Mouse (Mus musculus): ENCODE measurements around the gene Bcas3. TPM values are rescaled to one million over a fixed set of nuclear protein-coding genes. Genes with fewer than 3 reads are reported as not detected.
A peak's percentile ranks its signal among the peaks of the same experiment; 100 is the strongest.
"Not testable (repeated sequence)": the region's sequence is repeated elsewhere in the genome, so short reads cannot be mapped to it uniquely, and the experiment has no call there.

The Bcas3 gene
- polyA plus RNA-seq, 1 experiment from 2014 or later = 44.3 TPM

DNA sequence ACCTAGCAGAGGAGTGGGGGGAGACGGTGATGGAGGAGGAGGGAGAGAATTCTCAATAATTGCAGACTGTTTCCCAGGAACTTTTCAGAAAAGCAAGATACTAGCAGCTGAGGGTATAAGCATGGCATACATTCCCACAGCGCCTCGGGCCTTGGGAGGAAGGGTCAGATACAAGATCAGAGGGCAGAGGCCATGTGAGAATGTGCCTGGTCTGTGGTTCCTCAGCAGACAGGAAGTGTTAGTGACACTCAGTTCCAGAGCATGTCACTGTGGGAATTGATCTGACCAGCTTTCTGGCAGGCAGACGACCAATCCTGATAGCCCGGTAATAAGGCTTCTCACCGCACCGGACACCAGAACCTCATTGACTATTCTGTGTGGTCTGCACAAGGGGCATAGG is 357.2 kb downstream of the Bcas3 start:
- peaks cover 19% of the 10 kb centered on the region for H3K4me1 ChIP-seq (ENCODE audit: control insufficient read depth, insufficient read depth, low read length)
- DNase-seq (ENCODE audit: low spot score) (no peak), ATAC-seq (ENCODE audit: insufficient read depth, low FRiP score, low TSS enrichment) (no peak)
- H3K27me3 ChIP-seq (ENCODE audit: control insufficient read depth, insufficient read depth, low read length) = no peaks in the 10 kb centered on the region
- no peaks in the 10 kb centered on the region for H3K9me3 ChIP-seq (ENCODE audit: control insufficient read depth, low read length)
- H3K36me3 ChIP-seq (ENCODE audit: control insufficient read depth, insufficient read depth, low read length) = no peaks in the 10 kb centered on the region
- H3K4me2 ChIP-seq (ENCODE audit: low read depth) = no peak overlapping the region
- no peak overlapping the region for H3K4me3 ChIP-seq (ENCODE audit: low read depth, low read length)
- H3K9ac ChIP-seq (ENCODE audit: low read length) = no peak overlapping the region
- H3K27ac ChIP-seq (ENCODE audit: low read depth, low read length) = no peak overlapping the region
- WGBS = 76% methylated on average over 7 of the region's 7 CpGs

DNA sequence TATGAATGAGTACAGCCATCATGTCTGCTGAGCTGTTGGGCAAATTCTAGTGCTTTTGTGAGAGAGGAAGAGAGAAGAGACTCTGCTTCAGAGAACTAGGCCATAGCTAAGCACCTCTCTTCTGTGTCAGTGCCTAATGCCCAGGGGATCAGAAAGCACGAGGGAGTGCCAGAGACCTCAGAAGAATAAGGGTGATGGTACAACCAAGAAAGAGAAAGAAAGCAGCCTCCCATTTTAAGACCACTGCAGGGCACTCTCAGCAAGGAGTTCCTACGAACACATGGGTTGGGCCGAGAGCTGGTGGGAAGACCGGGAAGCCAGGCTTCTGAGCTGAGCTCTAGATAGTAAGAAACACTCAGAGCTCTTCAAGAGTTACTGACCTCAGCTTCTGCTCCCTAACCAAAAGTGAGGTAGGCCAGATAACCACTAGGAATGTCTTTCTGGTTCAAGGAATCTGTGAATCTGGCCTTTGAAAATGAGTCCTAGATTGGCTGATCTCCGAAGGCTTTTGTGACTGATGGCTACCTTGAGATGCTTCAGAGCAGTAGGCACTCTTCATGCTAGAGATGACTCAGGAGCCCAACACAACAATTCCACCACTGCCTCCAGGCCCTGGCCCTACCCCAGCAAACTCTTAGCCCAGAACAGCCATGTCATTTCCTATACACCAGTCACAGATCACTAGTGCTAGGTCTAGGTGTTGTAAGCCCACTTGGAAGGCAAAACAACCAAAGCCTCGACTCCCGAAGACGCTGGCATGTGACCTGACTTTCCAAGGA is 359.2 kb downstream of the Bcas3 start:
- H3K4me2 ChIP-seq (ENCODE audit: low read depth) = no peak overlapping the region
- no peak overlapping the region for H3K4me3 ChIP-seq (ENCODE audit: low read depth, low read length)
- 88% methylated on average over 8 of the region's 8 CpGs for WGBS
- no peak overlapping the region for H3K27ac ChIP-seq (ENCODE audit: low read depth, low read length)
- no peaks in the 10 kb centered on the region for H3K27me3 ChIP-seq (ENCODE audit: control insufficient read depth, insufficient read depth, low read length)
- H3K4me1 ChIP-seq (ENCODE audit: control insufficient read depth, insufficient read depth, low read length) = peaks cover 19% of the 10 kb centered on the region
- ATAC-seq (ENCODE audit: insufficient read depth, low FRiP score, low TSS enrichment) = no peak
- no peak overlapping the region for H3K9ac ChIP-seq (ENCODE audit: low read length)
- no peak for DNase-seq (ENCODE audit: low spot score)
- H3K36me3 ChIP-seq (ENCODE audit: control insufficient read depth, insufficient read depth, low read length) = no peaks in the 10 kb centered on the region
- no peaks in the 10 kb centered on the region for H3K9me3 ChIP-seq (ENCODE audit: control insufficient read depth, low read length)

DNA sequence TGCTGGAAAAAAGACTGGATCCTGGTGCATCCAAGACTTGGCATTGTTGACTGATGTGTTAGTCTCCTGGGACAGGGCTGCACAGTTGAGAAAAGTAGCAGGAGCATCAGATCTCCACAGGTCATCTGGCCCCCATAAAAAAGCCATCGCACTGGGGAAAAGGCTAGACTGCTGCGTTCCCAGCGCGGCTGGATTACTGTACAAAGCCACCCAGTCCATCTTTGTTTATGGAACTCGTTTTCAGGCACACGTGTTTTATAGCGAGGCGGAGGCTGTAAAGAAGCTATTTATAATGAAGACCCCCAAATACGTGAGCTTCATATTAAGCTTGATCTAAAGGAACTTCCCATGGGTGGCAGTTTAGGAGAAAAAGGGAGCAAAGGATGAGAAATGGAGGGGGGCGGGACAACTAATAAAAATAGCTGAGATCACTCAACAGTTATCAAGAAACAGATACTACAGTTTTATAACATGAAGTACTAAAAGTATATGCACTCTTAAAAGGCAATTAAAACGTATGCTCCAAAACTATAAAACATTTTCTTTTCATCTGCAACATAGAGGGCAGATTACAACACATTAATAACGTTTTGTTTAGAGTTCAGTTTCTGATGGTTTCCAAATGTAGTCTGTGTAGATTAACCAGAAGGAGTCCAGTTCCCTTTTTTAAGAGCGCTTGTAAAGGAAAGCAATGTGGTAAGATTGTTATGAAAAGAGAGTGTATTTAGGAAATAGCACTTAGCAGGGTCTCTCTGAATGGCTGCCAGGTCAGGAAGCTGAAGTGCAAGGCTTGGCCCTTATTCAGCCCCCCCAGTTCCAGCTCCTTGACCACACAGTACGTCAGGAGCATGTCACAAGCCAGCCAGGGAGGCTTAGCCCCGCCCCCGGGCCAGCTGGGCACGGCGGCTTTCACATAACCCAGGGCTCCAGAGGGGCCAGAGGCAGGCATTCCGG is 360.2 kb downstream of the Bcas3 start:
- Histone ChIP-seq H3K4me3 (ENCODE audit: low read depth, low read length) (no peak overlapping the region), H3K27me3 (ENCODE audit: control insufficient read depth, insufficient read depth, low read length) (no peaks in the 10 kb centered on the region), H3K4me2 (ENCODE audit: low read depth) (no peak overlapping the region), H3K4me1 (ENCODE audit: control insufficient read depth, insufficient read depth, low read length) (peaks cover 19% of the 10 kb centered on the region), H3K9ac (ENCODE audit: low read length) (no peak overlapping the region), H3K9me3 (ENCODE audit: control insufficient read depth, low read length) (no peaks in the 10 kb centered on the region), H3K27ac (ENCODE audit: low read depth, low read length) (no peak overlapping the region), H3K36me3 (ENCODE audit: control insufficient read depth, insufficient read depth, low read length) (no peaks in the 10 kb centered on the region)
- WGBS = 45% methylated on average over 19 of the region's 19 CpGs
- peak; percentile 46 for DNase-seq (ENCODE audit: low spot score)
- no peak for ATAC-seq (ENCODE audit: insufficient read depth, low FRiP score, low TSS enrichment)

DNA sequence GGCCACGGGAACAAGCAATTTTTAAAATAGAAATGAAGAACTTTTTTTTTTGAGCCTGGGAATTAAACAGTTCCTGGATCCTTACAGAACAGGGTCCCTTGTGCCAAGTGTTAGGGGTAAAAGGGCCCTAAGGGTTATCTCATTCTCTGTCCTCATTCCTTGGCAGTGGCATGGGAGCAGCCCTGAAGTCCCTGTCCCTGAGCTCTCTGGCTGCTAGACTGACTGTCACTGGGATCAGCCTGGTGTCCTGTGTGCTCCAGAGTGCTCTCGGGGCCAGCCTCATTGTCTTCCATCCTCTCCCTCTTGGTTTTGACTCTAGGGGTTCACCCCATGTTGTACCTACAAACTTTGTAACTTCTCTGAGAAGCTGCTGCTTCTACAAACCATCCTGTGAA is 360.8 kb downstream of the Bcas3 start:
- H3K27me3 ChIP-seq (ENCODE audit: control insufficient read depth, insufficient read depth, low read length) = no peaks in the 10 kb centered on the region
- ATAC-seq (ENCODE audit: insufficient read depth, low FRiP score, low TSS enrichment) = no peak
- H3K27ac ChIP-seq (ENCODE audit: low read depth, low read length) = no peak overlapping the region; the same call in 1 of the 2 replicates
- DNase-seq (ENCODE audit: low spot score) = no peak
- no peaks in the 10 kb centered on the region for H3K9me3 ChIP-seq (ENCODE audit: control insufficient read depth, low read length)
- H3K36me3 ChIP-seq (ENCODE audit: control insufficient read depth, insufficient read depth, low read length) = no peaks in the 10 kb centered on the region
- 16% methylated on average over 2 of the region's 2 CpGs for WGBS
- H3K4me2 ChIP-seq (ENCODE audit: low read depth) = no peak overlapping the region
- peaks cover 19% of the 10 kb centered on the region for H3K4me1 ChIP-seq (ENCODE audit: control insufficient read depth, insufficient read depth, low read length)
- H3K4me3 ChIP-seq (ENCODE audit: low read depth, low read length) = no peak overlapping the region
- no peak overlapping the region for H3K9ac ChIP-seq (ENCODE audit: low read length)

DNA sequence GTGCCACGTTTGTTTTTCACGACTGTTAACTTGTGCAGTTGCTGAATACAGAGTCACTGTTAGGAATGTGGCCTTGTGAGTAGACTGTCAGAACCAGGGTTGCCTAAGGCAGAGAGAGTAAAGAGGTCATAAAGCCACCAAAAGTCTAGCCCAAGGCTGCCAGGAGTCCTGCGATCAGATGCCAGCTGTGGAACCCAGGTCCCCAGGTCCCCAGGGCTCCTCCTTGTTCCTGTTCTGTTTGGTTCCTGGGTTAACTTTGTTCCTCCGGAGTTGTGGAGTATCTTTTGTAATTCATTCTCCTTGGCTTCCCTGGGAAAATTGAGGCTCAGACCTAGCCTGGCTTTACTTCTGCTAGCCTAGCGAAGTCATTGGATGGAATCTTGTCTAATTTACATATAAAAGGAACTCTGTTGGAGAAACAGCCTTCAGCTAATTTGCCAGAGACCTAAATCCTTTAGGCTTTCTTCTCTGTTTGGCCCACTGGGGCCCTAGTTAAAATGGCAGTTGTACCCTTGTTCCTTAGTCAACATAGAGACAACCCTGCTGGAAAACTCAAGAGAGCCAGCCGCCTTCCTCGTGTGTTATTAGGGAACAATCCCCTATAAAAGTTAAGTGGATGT is 361.5 kb downstream of the Bcas3 start:
- Histone ChIP-seq H3K9me3 (ENCODE audit: control insufficient read depth, low read length) (no peaks in the 10 kb centered on the region), H3K4me3 (ENCODE audit: low read depth, low read length) (no peak overlapping the region), H3K4me1 (ENCODE audit: control insufficient read depth, insufficient read depth, low read length) (peaks cover 19% of the 10 kb centered on the region), H3K27ac (ENCODE audit: low read depth, low read length) (no peak overlapping the region), H3K9ac (ENCODE audit: low read length) (no peak overlapping the region), H3K4me2 (ENCODE audit: low read depth) (no peak overlapping the region), H3K36me3 (ENCODE audit: control insufficient read depth, insufficient read depth, low read length) (no peaks in the 10 kb centered on the region), H3K27me3 (ENCODE audit: control insufficient read depth, insufficient read depth, low read length) (no peaks in the 10 kb centered on the region)
- ATAC-seq (ENCODE audit: insufficient read depth, low FRiP score, low TSS enrichment) (no peak), DNase-seq (ENCODE audit: low spot score) (no peak)
- WGBS = 6% methylated on average over 7 of the region's 7 CpGs

DNA sequence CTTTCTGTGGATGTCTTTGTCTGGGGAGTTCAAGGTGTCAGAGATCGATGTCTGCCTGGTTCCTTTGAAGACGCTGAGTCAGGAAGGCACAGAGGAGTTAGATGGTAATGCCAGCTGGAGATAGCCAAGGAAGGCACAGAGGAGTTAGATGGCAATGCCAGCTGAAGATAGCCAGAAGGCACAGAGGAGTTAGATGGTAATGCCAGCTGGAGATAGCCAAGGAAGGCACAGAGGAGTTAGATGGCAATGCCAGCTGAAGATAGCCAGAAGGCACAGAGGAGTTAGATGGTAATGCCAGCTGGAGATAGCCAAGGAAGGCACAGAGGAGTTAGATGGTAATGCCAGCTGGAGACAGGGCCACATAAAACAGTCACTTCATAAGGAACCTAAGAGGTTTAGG is 363.8 kb downstream of the Bcas3 start:
- H3K4me3 ChIP-seq (ENCODE audit: low read depth, low read length); H3K9me3 ChIP-seq (ENCODE audit: control insufficient read depth, low read length); DNase-seq (ENCODE audit: low spot score); ATAC-seq (ENCODE audit: insufficient read depth, low FRiP score, low TSS enrichment); H3K27me3 ChIP-seq (ENCODE audit: control insufficient read depth, insufficient read depth, low read length); H3K4me2 ChIP-seq (ENCODE audit: low read depth); H3K36me3 ChIP-seq (ENCODE audit: control insufficient read depth, insufficient read depth, low read length); H3K9ac ChIP-seq (ENCODE audit: low read length); H3K27ac ChIP-seq (ENCODE audit: low read depth, low read length): not testable (repeated sequence)
- 81% methylated on average over 2 of the region's 2 CpGs for WGBS
- H3K4me1 ChIP-seq (ENCODE audit: control insufficient read depth, insufficient read depth, low read length) = peaks cover 29% of the 10 kb centered on the region

DNA sequence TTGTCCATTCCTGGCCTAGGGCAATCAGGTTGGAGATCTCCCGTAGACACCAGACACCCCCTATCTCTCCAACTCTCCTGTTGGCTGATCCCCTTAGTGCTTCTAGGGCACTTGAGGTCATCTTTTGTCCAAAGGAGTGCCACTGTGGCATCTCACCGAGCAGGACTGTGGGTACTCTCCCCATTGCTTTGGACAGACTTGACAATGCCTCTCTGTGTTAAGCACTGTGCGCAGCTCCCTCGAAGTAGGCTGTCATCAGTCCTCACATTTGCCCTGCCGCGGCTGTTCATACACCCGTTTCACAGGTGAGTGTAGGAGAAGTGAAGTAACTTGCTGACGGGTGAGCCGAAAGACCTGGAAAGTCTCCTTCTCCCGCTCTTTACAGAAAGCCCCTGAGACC is 366.1 kb downstream of the Bcas3 start:
- DNase-seq (ENCODE audit: low spot score) = no peak
- Histone ChIP-seq H3K9ac (ENCODE audit: low read length) (no peak overlapping the region), H3K36me3 (ENCODE audit: control insufficient read depth, insufficient read depth, low read length) (no peaks in the 10 kb centered on the region), H3K27me3 (ENCODE audit: control insufficient read depth, insufficient read depth, low read length) (no peaks in the 10 kb centered on the region), H3K4me1 (ENCODE audit: control insufficient read depth, insufficient read depth, low read length) (peaks cover 15% of the 10 kb centered on the region), H3K27ac (ENCODE audit: low read depth, low read length) (no peak overlapping the region), H3K9me3 (ENCODE audit: control insufficient read depth, low read length) (no peaks in the 10 kb centered on the region), H3K4me3 (ENCODE audit: low read depth, low read length) (no peak overlapping the region), H3K4me2 (ENCODE audit: low read depth) (no peak overlapping the region)
- 86% methylated on average over 10 of the region's 10 CpGs for WGBS
- ATAC-seq (ENCODE audit: insufficient read depth, low FRiP score, low TSS enrichment) = no peak

DNA sequence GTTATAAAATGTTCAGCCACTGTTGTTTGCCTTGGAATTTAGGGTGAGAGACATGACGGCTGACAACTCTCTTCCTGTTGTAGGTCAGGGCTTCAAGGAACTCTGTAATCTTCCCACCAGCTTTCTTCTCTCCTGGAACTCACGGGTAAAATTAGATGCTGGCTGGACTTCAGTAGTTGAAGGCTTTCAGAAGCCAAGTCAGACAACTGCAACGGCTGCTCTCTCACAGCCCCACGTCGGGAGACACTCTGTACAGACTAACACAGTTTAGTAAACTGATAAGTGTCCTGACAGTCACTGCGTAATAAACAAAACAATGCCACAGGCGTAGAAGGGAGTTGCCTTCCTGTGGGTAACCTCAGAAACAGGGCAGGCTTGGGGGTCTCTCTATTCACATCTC is 366.8 kb downstream of the Bcas3 start:
- Histone ChIP-seq H3K27me3 (ENCODE audit: control insufficient read depth, insufficient read depth, low read length) (no peaks in the 10 kb centered on the region), H3K4me1 (ENCODE audit: control insufficient read depth, insufficient read depth, low read length) (peaks cover 10% of the 10 kb centered on the region), H3K4me3 (ENCODE audit: low read depth, low read length) (no peak overlapping the region), H3K9me3 (ENCODE audit: control insufficient read depth, low read length) (no peaks in the 10 kb centered on the region), H3K36me3 (ENCODE audit: control insufficient read depth, insufficient read depth, low read length) (no peaks in the 10 kb centered on the region), H3K4me2 (ENCODE audit: low read depth) (no peak overlapping the region), H3K9ac (ENCODE audit: low read length) (no peak overlapping the region), H3K27ac (ENCODE audit: low read depth, low read length) (0 out of 2 replicates have a peak overlapping the region, but pooled peaks have one; percentile 9)
- 35% methylated on average over 7 of the region's 7 CpGs for WGBS
- no peak for DNase-seq (ENCODE audit: low spot score)
- ATAC-seq (ENCODE audit: insufficient read depth, low FRiP score, low TSS enrichment) = no peak
